Mouse (Mus musculus) liver, postnatal 0 days (tissue): ENCODE data around the gene Trim15.

Experiments used
- CTCF ChIP-seq: sonication (generic); IDR thresholded peaks from 2 replicates; pipeline ENCODE4 v1.5.1; 2016; ENCODE audit warnings: antibody characterized with exemption, low read depth
- EP300 ChIP-seq: IDR thresholded peaks from 2 replicates; pipeline ENCODE4 v1.6.1; 2016; ENCODE audit warnings: antibody characterized with exemption, low read depth, mild to moderate bottlenecking

GRCm38 (mm10) chr17:36839001-36839400 lies 28.0 kb downstream of the Trim15 start:
- TF ChIP-seq CTCF (no peak), EP300 (no peak)
